Mouse (Mus musculus) forelimb bud, embryonic 11.5 days (tissue): ENCODE measurements at regions not wholly inside any gene's neighbourhood (a gene's known extent, or its start where the extent isn't known, plus 50 kb on each side); places are given as distances from the start of the nearest gene placed in this dataset.
A peak's percentile ranks its signal among the peaks of the same experiment; 100 is the strongest.

ENCODE experiments used
- DNase-seq: peaks from one replicate; pipeline ENCODE4 v3.0.0-alpha.2; 2012; ENCODE audit warnings: low read depth, low spot score

DNA sequence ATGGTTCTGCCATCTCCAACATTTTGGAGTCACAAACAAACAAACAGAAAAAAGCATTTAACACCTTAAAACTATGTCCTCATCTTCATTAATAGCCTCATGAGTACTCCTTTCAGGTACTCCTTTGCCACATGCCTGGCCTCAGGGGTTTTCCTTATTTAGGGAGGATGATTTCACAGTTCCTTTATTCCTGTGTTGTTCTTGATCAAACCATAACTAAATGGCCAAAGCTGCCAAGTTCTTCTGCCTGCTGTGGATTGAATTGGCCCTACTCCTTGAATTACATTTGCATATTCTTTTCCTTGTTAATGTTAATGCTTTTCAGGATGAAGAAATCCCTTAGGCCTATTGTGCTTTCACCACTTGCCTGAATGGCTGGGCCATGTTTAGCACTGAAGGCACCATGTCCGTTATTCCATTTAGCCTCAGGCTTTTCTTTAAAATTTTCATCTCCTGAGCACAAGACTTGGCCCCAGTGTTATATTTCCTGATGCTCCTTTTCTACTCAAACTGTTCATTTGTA is 1787.4 kb downstream of the Hace1 start:
- no peak for DNase-seq

DNA sequence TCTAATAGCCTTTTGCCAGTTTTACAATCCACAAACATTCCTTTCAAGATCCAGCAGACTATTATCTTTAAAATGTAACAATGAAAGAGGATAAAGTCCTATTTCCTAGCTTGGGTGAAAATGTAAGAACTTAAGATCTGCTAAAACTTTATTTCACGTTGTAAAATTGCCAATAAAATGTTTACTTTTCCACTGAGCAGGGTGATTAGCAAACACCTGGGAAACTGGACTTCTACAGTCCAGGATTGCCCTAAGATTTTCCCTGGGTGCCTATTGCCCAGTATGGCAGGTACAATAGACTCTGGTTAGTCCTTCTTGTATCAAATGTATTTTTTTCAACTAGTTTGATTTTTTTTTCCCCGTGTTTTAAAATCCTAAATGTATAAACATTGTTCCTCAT is 1789.2 kb downstream of the Hace1 start:
- peak; percentile 4 for DNase-seq

DNA sequence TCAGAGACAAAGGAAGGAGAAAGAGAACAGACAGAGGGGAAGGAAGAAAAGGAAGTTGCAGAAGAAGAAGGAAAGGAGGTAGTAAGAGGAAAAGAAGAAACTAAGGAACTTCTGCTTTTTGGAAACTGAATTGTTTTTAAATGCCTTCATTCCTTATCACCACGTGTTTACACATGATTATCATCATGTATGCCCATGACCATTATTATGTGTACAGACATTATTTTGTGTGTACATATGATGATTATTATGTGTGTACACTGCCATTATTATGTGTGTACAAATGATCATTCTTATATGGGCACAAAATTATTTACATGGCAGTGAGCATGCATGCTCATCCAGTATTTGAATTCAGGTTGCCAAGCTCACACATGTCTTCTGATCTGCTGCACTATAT is 1825.9 kb downstream of the Hace1 start:
- DNase-seq, result no peak

GRCm38 (mm10) chr10:47426505-47426904 is 1848.9 kb downstream of the Hace1 start:
- no peak for DNase-seq
